Mouse (Mus musculus) CH12.LX (cell line): ENCODE results near the gene Pla2r1. TPM values are rescaled to one million over a fixed set of nuclear protein-coding genes. Genes with fewer than 3 reads are reported as not detected.

Experiments used
- DNase-seq: peaks from one replicate; pipeline ENCODE4 v3.0.0-alpha.2; 2013; ENCODE audit errors: extremely low read depth
- H3K27ac ChIP-seq: 2 replicates; pipeline ENCODE4 v1.5.1; 2012; ENCODE audit warnings: low read depth, mild to moderate bottlenecking, control low read depth, moderate library complexity; ENCODE audit not compliant: insufficient read depth
- H3K27me3 ChIP-seq: replicated peaks from 2 replicates; pipeline ENCODE3; 2012; ENCODE audit warnings: inconsistent platforms
- H3K36me3 ChIP-seq, 2 experiments: replicated peaks in 1 of 2; 2 replicates each; pipeline versions ENCODE3 to v1.6.1; 2012; ENCODE audit warnings: inconsistent platforms in 1 of 2, low read length in 1 of 2, mild to moderate bottlenecking in 1 of 2, mixed read lengths in 1 of 2, moderate library complexity in 1 of 2; ENCODE audit not compliant: control insufficient read depth in 1 of 2, insufficient read depth in 1 of 2
- H3K4me1 ChIP-seq, 2 experiments: 2 replicates each; pipeline ENCODE4 v1.6.1; 2012; ENCODE audit warnings: inconsistent platforms in 1 of 2, moderate library complexity in 1 of 2; ENCODE audit not compliant: insufficient read depth in 2 of 2, control insufficient read depth in 1 of 2
- H3K4me2 ChIP-seq: 2 replicates; pipeline ENCODE4 v1.6.1; 2012; ENCODE audit warnings: low read depth, mild to moderate bottlenecking, control low read depth; ENCODE audit not compliant: poor library complexity, insufficient read depth, severe bottlenecking
- H3K4me3 ChIP-seq, 3 experiments: fragments of 150-350 bp in 1 of 3; sonication (generic) in 1 of 3; replicated peaks in 1 of 3; 2 replicates each; pipeline versions ENCODE3 to v1.5.1; 2011 to 2012; ENCODE audit warnings: low read depth in 2 of 3, low read length in 2 of 3, mild to moderate bottlenecking in 2 of 3, moderate library complexity in 2 of 3, control low read depth in 1 of 3, improper control_type of control experiment in 1 of 3, inconsistent platforms in 1 of 3, mixed read lengths in 1 of 3; ENCODE audit not compliant: poor library complexity in 1 of 3
- H3K79me2 ChIP-seq: replicated peaks from 2 replicates; pipeline ENCODE4 v1.6.1; 2012; ENCODE audit warnings: mild to moderate bottlenecking, moderate library complexity; ENCODE audit not compliant: control insufficient read depth, poor library complexity, insufficient read depth, severe bottlenecking; ENCODE audit errors: extremely low read depth
- H3K9ac ChIP-seq: 2 replicates; pipeline ENCODE4 v1.6.1; 2012; ENCODE audit warnings: low read depth, mild to moderate bottlenecking, control low read depth, moderate library complexity; ENCODE audit not compliant: insufficient read depth
- H3K9me3 ChIP-seq: replicated peaks from 2 replicates; pipeline ENCODE3; 2012; ENCODE audit warnings: low read length, inconsistent platforms, mixed read lengths
- BHLHE40 ChIP-seq: IDR thresholded peaks from 2 replicates; pipeline ENCODE4 v1.6.1; 2011; ENCODE audit warnings: mild to moderate bottlenecking, low read depth, low read length, improper control_type of control experiment
- CHD1 ChIP-seq: IDR thresholded peaks from 2 replicates; pipeline ENCODE4 v1.6.1; 2012; ENCODE audit warnings: low read depth, low read length, improper control_type of control experiment, inconsistent platforms
- CHD2 ChIP-seq: IDR thresholded peaks from 2 replicates; pipeline ENCODE4 v1.6.1; 2011; ENCODE audit warnings: low read length, improper control_type of control experiment
- CTCF ChIP-seq, 2 experiments: IDR thresholded peaks in 1 of 2; conservative IDR thresholded peaks in 1 of 2; 2 replicates each; pipeline ENCODE4 v1.5.1; 2011 to 2012; ENCODE audit warnings: low read depth in 2 of 2, low read length in 2 of 2, improper control_type of control experiment in 1 of 2, inconsistent platforms in 1 of 2, mild to moderate bottlenecking in 1 of 2, moderate library complexity in 1 of 2
- E2F4 ChIP-seq: IDR thresholded peaks from 2 replicates; pipeline ENCODE4 v1.6.1; 2011; ENCODE audit warnings: low read depth, low read length, improper control_type of control experiment; ENCODE audit not compliant: insufficient replicate concordance
- ELF1 ChIP-seq: IDR thresholded peaks from 2 replicates; pipeline ENCODE4 v1.6.1; 2014; ENCODE audit warnings: low read depth, mild to moderate bottlenecking, inconsistent platforms, low read length, improper control_type of control experiment
- EP300 ChIP-seq: IDR thresholded peaks from 2 replicates; pipeline ENCODE4 v1.6.1; 2011; ENCODE audit warnings: low read length, improper control_type of control experiment
- ETS1 ChIP-seq: conservative IDR thresholded peaks from 2 replicates; pipeline ENCODE4 v1.6.1; 2012; ENCODE audit warnings: low read depth, mild to moderate bottlenecking, inconsistent platforms, low read length, improper control_type of control experiment, moderate library complexity
- GABPA ChIP-seq: IDR thresholded peaks from 2 replicates; pipeline ENCODE4 v1.6.1; 2012; ENCODE audit warnings: low read depth, low read length, improper control_type of control experiment, inconsistent platforms; ENCODE audit not compliant: insufficient replicate concordance
- HCFC1 ChIP-seq: IDR thresholded peaks from 2 replicates; pipeline ENCODE4 v1.6.1; 2012; ENCODE audit warnings: low read depth, mild to moderate bottlenecking, inconsistent platforms, low read length, improper control_type of control experiment
- IRF4 ChIP-seq: IDR thresholded peaks from 2 replicates; pipeline ENCODE4 v1.6.1; 2014; ENCODE audit warnings: low read depth, mild to moderate bottlenecking, inconsistent platforms, low read length, improper control_type of control experiment
- JUN ChIP-seq: IDR thresholded peaks from 2 replicates; pipeline ENCODE4 v1.6.1; 2011; ENCODE audit warnings: low read depth, mild to moderate bottlenecking, low read length, improper control_type of control experiment, moderate library complexity; ENCODE audit not compliant: insufficient read depth
- JUND ChIP-seq: conservative IDR thresholded peaks from 2 replicates; pipeline ENCODE4 v1.6.1; 2011; ENCODE audit warnings: low read depth, low read length, improper control_type of control experiment
- KAT2A ChIP-seq: IDR thresholded peaks from 2 replicates; pipeline ENCODE4 v1.6.1; 2012; ENCODE audit warnings: low read length, improper control_type of control experiment, inconsistent platforms; ENCODE audit not compliant: insufficient replicate concordance
- MAFK ChIP-seq: IDR thresholded peaks from 2 replicates; pipeline ENCODE4 v1.6.1; 2011; ENCODE audit warnings: low read length, improper control_type of control experiment; ENCODE audit not compliant: insufficient replicate concordance
- MAX ChIP-seq: IDR thresholded peaks from 2 replicates; pipeline ENCODE4 v1.6.1; 2011; ENCODE audit warnings: low read length, improper control_type of control experiment
- MAZ ChIP-seq: IDR thresholded peaks from 2 replicates; pipeline ENCODE4 v1.6.1; 2012; ENCODE audit warnings: low read depth, mild to moderate bottlenecking, inconsistent platforms, low read length, improper control_type of control experiment, moderate library complexity
- MEF2A ChIP-seq: IDR thresholded peaks from 2 replicates; pipeline ENCODE4 v1.6.1; 2014; ENCODE audit warnings: low read depth, mild to moderate bottlenecking, inconsistent platforms, low read length, improper control_type of control experiment, borderline replicate concordance
- MXI1 ChIP-seq: IDR thresholded peaks from 2 replicates; pipeline ENCODE4 v1.6.1; 2011; ENCODE audit warnings: mild to moderate bottlenecking, low read depth, low read length, improper control_type of control experiment
- MYC ChIP-seq: IDR thresholded peaks from 2 replicates; pipeline ENCODE4 v1.6.1; 2011; ENCODE audit warnings: low read depth, mild to moderate bottlenecking, improper control_type of control experiment, low read length
- NELFE ChIP-seq: IDR thresholded peaks from 2 replicates; pipeline ENCODE4 v1.6.1; 2011; ENCODE audit warnings: low read depth, low read length, improper control_type of control experiment
- NRF1 ChIP-seq: IDR thresholded peaks from 2 replicates; pipeline ENCODE4 v1.6.1; 2014; ENCODE audit warnings: low read depth, mild to moderate bottlenecking, inconsistent platforms, low read length, improper control_type of control experiment, moderate library complexity
- PAX5 ChIP-seq: IDR thresholded peaks from 2 replicates; pipeline ENCODE4 v1.6.1; 2012; ENCODE audit warnings: low read length, inconsistent platforms, mixed read lengths
- POLR2A ChIP-seq: IDR thresholded peaks from 2 replicates; pipeline ENCODE4 v1.6.1; 2011; ENCODE audit warnings: low read depth, mild to moderate bottlenecking, improper control_type of control experiment, low read length
- POLR2AphosphoS2 ChIP-seq: IDR thresholded peaks from 2 replicates; pipeline ENCODE4 v1.6.1; 2011; ENCODE audit warnings: low read depth, low read length, improper control_type of control experiment
- RAD21 ChIP-seq: IDR thresholded peaks from 2 replicates; pipeline ENCODE4 v1.6.1; 2011; ENCODE audit warnings: low read depth, mild to moderate bottlenecking, low read length, improper control_type of control experiment, moderate library complexity
- RCOR1 ChIP-seq: conservative IDR thresholded peaks from 2 replicates; pipeline ENCODE4 v1.6.1; 2012; ENCODE audit warnings: low read depth, mild to moderate bottlenecking, inconsistent platforms, low read length, improper control_type of control experiment
- SIN3A ChIP-seq: IDR thresholded peaks from 2 replicates; pipeline ENCODE4 v1.6.1; 2012; ENCODE audit warnings: low read length, improper control_type of control experiment, inconsistent platforms
- SMC3 ChIP-seq: IDR thresholded peaks from 2 replicates; pipeline ENCODE4 v1.6.1; 2011; ENCODE audit warnings: low read depth, low read length, improper control_type of control experiment
- TBP ChIP-seq: conservative IDR thresholded peaks from 2 replicates; pipeline ENCODE4 v1.6.1; 2011; ENCODE audit warnings: low read depth, low read length, improper control_type of control experiment
- TCF12 ChIP-seq: IDR thresholded peaks from 2 replicates; pipeline ENCODE4 v1.6.1; 2014; ENCODE audit warnings: low read depth, mild to moderate bottlenecking, inconsistent platforms, low read length, improper control_type of control experiment
- UBTF ChIP-seq: IDR thresholded peaks from 2 replicates; pipeline ENCODE4 v1.6.1; 2012; ENCODE audit warnings: low read depth, mild to moderate bottlenecking, inconsistent platforms, low read length, improper control_type of control experiment, moderate library complexity
- USF1 ChIP-seq: IDR thresholded peaks from 2 replicates; pipeline ENCODE4 v1.6.1; 2014; ENCODE audit warnings: low read depth, mild to moderate bottlenecking, inconsistent platforms, low read length, improper control_type of control experiment
- USF2 ChIP-seq: conservative IDR thresholded peaks from 2 replicates; pipeline ENCODE4 v1.6.1; 2011; ENCODE audit warnings: low read depth, low read length, improper control_type of control experiment
- ZC3H11A ChIP-seq: IDR thresholded peaks from 2 replicates; pipeline ENCODE4 v1.6.1; 2012; ENCODE audit warnings: low read depth, mild to moderate bottlenecking, inconsistent platforms, low read length, improper control_type of control experiment
- ZKSCAN1 ChIP-seq: IDR thresholded peaks from 2 replicates; pipeline ENCODE4 v1.6.1; 2012; ENCODE audit warnings: low read depth, inconsistent platforms, low read length, improper control_type of control experiment, borderline replicate concordance
- ZMIZ1 ChIP-seq: IDR thresholded peaks from 2 replicates; pipeline ENCODE4 v1.6.1; 2012; ENCODE audit warnings: low read depth, mild to moderate bottlenecking, inconsistent platforms, low read length, improper control_type of control experiment
- ZNF384 ChIP-seq: IDR thresholded peaks from 2 replicates; pipeline ENCODE4 v1.6.1; 2012; ENCODE audit warnings: low read depth, low read length, improper control_type of control experiment, inconsistent platforms
- dilution Hi-C: fragments of 300-500 bp; cut with MboI; formaldehyde crosslinking; loops from 2 replicates; pipeline ENCODE4 v1.14.3; 2020; ENCODE audit warnings: low sequenced_read_pairs; ENCODE audit not compliant: extremely low pct_unique_long_range_greater_than_20kb, extremely low pct_ligation_motif_present
- in situ Hi-C: fragments of 300-500 bp; cut with MboI; formaldehyde crosslinking; loops from 3 replicates; pipeline ENCODE4 v1.14.3; 2019; ENCODE audit warnings: low sequenced_read_pairs, low pct_ligation_motif_present, low pct_unique_long_range_greater_than_20kb, mixed read lengths
- polyA plus RNA-seq: library from polyadenylated mRNA; unstranded; fragments of >175 nt; gene quantifications from 2 replicates; pipeline ENCODE4 v1.2.1, GENCODE M21; 2012; ENCODE audit warnings: low read depth; ENCODE audit not compliant: insufficient read length
- total RNA-seq, 2 experiments: library from RNA; depleted of rRNA; stranded (reverse); fragments of 300-350 nt in 1 of 2; fragments of >200 nt in 1 of 2; gene quantifications; 2 replicates each; pipeline ENCODE4 v1.2.3; 2012 to 2014

Pla2r1 gene
- total and polyA plus RNA-seq, 3 experiments = not detected

- H3K9me3 ChIP-seq = no peaks in the 10 kb centered on the region
- no peak overlapping the region for H3K4me3 ChIP-seq
- peaks cover 14 to 35% of the 10 kb centered on the region in 2 experiments for H3K4me1 ChIP-seq
- no peaks in the 10 kb centered on the region for H3K79me2 ChIP-seq
- no peak overlapping the region for H3K9ac ChIP-seq
- dilution Hi-C loops = no loop called here
- peak; percentile 35 for DNase-seq
- H3K4me2 ChIP-seq = no peak overlapping the region
- H3K36me3 ChIP-seq = no peaks in the 10 kb centered on the region
- H3K27me3 ChIP-seq = no peaks in the 10 kb centered on the region
- H3K27ac ChIP-seq = no peak overlapping the region
- TF ChIP-seq MXI1 (peak; percentile 36; the same call in 1 of the 2 replicates), ELF1 (no peak), RAD21 (no peak), MAX (peak; percentile 54), SIN3A (no peak), ETS1 (no peak), TBP (no peak), E2F4 (no peak), KAT2A (no peak), RCOR1 (no peak), MYC (peak; percentile 72; the same call in 1 of the 2 replicates), CTCF (conservative IDR thresholded peaks at IDR 0.05 in 1 of 2, IDR thresholded peaks at IDR 0.05 in 1 of 2; ENCODE audit: low read depth in 2 of 2, low read length in 2 of 2) (no peak), ZC3H11A (no peak), POLR2AphosphoS2 (no peak), HCFC1 (no peak), ZNF384 (no peak), NELFE (no peak), IRF4 (peak; percentile 76), GABPA (no peak), MEF2A (no peak), ZKSCAN1 (no peak), POLR2A (no peak), USF2 (no peak), USF1 (no peak), JUN (0 out of 2 replicates have a peak, but pooled peaks have one; percentile 12), EP300 (peak; percentile 70), MAZ (no peak), SMC3 (no peak), BHLHE40 (peak; percentile 39; the same call in 1 of the 2 replicates), MAFK (no peak), UBTF (no peak), NRF1 (no peak), PAX5 (no peak), JUND (no peak), CHD1 (no peak), TCF12 (no peak), CHD2 (no peak), ZMIZ1 (no peak)
- TF ChIP-seq, all 38 proteins: peak for 7
- in situ Hi-C loops = no loop called here
Measured at GRCm38 (mm10) chr2:60500583-60501116, 52.5 kb downstream of the Pla2r1 start.
